ENCODE assay signal across 16 mouse cellular contexts in the genomic region with DNA sequence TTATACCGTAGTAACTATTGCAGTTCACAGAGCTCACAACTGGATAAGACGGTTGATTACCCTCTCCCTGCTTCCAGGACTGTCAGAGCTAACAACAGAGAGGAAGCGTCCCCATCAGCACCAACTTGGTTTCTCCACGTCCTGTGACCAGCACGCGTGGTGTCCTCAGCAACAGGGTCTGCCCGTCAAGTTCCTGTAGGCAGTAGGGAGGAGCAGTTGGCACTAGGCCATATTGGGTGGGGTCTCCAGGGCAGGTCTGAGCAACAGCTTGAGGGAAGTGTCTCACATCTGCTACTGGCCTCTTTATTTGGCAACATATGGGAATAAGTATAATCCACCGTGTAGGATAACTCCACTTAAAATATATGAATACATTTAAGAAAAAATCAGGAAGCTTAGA.
"Had no signal": no experiment of that assay in that cellular context is flagged by ENCODE, and none has a peak within 500 bp of the region (broad histone marks: within the 10 kb centered on the region; RNA-seq: fewer than 3 reads in every experiment).

No protein-coding gene starts in this region.

- H3K4me3 ChIP-seq: layer of hippocampus, adult 2 months; liver, embryonic 13.5 days; lung, embryonic 15.5 days; megakaryocyte, embryonic 14.5 days; midbrain, embryonic 15.5 days; neural tube, embryonic 12.5 days; stomach, embryonic 15.5 days had no signal

- H3K27me3 ChIP-seq: liver, embryonic 13.5 days; lung, embryonic 15.5 days; megakaryocyte, embryonic 14.5 days; midbrain, embryonic 15.5 days; neural tube, embryonic 12.5 days; stomach, embryonic 15.5 days had no signal

- H3K9ac ChIP-seq: liver, embryonic 13.5 days; liver, postnatal 0 days; lung, embryonic 15.5 days; midbrain, embryonic 15.5 days; neural tube, embryonic 12.5 days; stomach, embryonic 15.5 days had no signal

- DNase-seq: kidney, adult 9 months; kidney, postnatal 10 days; kidney, postnatal 4 days; liver; liver, embryonic 13.5 days; liver, postnatal 0 days; lung, postnatal 36 days; thymus, adult 2 months; thymus, postnatal 25 days had no signal

- H3K9me3 ChIP-seq: liver, embryonic 13.5 days; lung, embryonic 15.5 days; midbrain, embryonic 15.5 days; stomach, embryonic 15.5 days had no signal

- H3K27ac ChIP-seq: layer of hippocampus, adult 2 months; liver, embryonic 13.5 days; lung, embryonic 15.5 days; midbrain, embryonic 15.5 days; neural tube, embryonic 12.5 days; stomach, embryonic 15.5 days had no signal

- H3K4me1 ChIP-seq: liver, embryonic 13.5 days; megakaryocyte, embryonic 14.5 days; midbrain, embryonic 15.5 days had no signal

- ATAC-seq: liver, postnatal 0 days; midbrain, embryonic 15.5 days had no signal

- H3K4me2 ChIP-seq: liver, embryonic 13.5 days; lung, embryonic 15.5 days; midbrain, embryonic 11.5 days; midbrain, embryonic 15.5 days; neural tube, embryonic 12.5 days; stomach, embryonic 15.5 days had no signal

- H3K36me3 ChIP-seq: liver, embryonic 13.5 days; lung, embryonic 15.5 days; midbrain, embryonic 15.5 days; stomach, embryonic 15.5 days had no signal
